ENCODE assay signal across 9 mouse cellular contexts in the genomic region with DNA sequence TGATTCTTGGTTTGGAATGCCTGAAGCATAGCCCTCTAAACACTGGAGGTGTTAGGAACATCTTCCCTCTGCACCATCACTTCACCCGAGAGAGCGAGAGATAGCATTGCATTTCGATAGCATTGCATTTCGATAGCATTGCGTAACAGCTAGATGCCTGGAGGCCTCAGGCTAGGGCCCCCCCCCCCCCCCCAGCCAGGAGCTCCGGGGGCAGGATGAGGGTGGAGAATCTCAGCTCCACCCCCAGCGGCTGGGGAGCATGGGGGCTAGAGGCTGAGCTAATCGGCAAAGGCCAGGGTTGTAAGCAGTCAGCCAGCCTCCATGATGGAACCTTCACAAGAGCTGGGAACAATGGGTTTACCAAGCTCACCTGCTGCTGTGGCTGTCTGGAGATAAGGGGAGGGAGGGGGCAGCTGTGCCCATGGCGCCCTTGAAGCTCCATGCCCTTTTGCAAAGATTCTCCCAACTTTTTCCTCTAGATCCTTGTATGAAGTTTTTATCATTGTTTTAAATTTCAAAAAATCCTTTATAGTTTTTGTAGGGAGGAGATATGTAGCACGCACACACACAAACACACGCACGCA. TPM values are rescaled to one million over a fixed set of nuclear protein-coding genes. Genes with fewer than 3 reads are reported as not detected.
DNase-seq lines count a peak whose midpoint lies in the region; ATAC-seq and TF ChIP-seq lines count a peak whose summit lies in the region.
"Had no signal": no experiment of that assay in that cellular context is flagged by ENCODE, and none has a peak within 500 bp of the region (broad histone marks: within the 10 kb centered on the region; RNA-seq: fewer than 3 reads in every experiment).

No protein-coding gene starts in this region.

- no peak for TF ChIP-seq CTCF in kidney, postnatal 0 days (IDR thresholded peaks at IDR 0.05; ENCODE audit: low read depth)

- no peaks in the 10 kb centered on the region for H3K9me3 ChIP-seq in kidney, postnatal 0 days (replicated peaks; ENCODE audit: low read length)
- no peaks in the 10 kb centered on the region for H3K9me3 ChIP-seq in embryonic facial prominence, embryonic 14.5 days (ENCODE audit: control insufficient read depth, low read length)
- H3K9me3 ChIP-seq in limb, embryonic 12.5 days, result no peaks in the 10 kb centered on the region
- no peaks in the 10 kb centered on the region for H3K9me3 ChIP-seq in neural tube, embryonic 13.5 days

- H3K27ac ChIP-seq in kidney, postnatal 0 days, result peak overlapping the region; percentile 79
- no peak overlapping the region; the same call in 1 of the 2 replicates for H3K27ac ChIP-seq in embryonic facial prominence, embryonic 14.5 days (replicated peaks; ENCODE audit: low read depth, low read length)
- H3K27ac ChIP-seq in limb, embryonic 12.5 days, result peak overlapping the region; percentile 53; the same call in 1 of the 2 replicates
- H3K27ac ChIP-seq in neural tube, embryonic 13.5 days (replicated peaks), result peak overlapping the region; percentile 70

- peaks cover 27% of the 10 kb centered on the region for H3K4me1 ChIP-seq in kidney, postnatal 0 days (replicated peaks; ENCODE audit: insufficient read depth, low read length)
- H3K4me1 ChIP-seq in embryonic facial prominence, embryonic 14.5 days (ENCODE audit: control insufficient read depth, insufficient read depth, low read length), result peaks cover 31% of the 10 kb centered on the region
- peaks cover 33% of the 10 kb centered on the region for H3K4me1 ChIP-seq in limb, embryonic 12.5 days (replicated peaks)
- peaks cover 88% of the 10 kb centered on the region for H3K4me1 ChIP-seq in neural tube, embryonic 13.5 days (replicated peaks)

- no peaks in the 10 kb centered on the region for H3K27me3 ChIP-seq in kidney, postnatal 0 days (ENCODE audit: insufficient read depth, low read length)
- H3K27me3 ChIP-seq in embryonic facial prominence, embryonic 14.5 days (replicated peaks; ENCODE audit: control insufficient read depth, insufficient read depth, low read length), result no peaks in the 10 kb centered on the region
- no peaks in the 10 kb centered on the region for H3K27me3 ChIP-seq in limb, embryonic 12.5 days
- no peaks in the 10 kb centered on the region for H3K27me3 ChIP-seq in neural tube, embryonic 13.5 days

- DNase-seq in kidney, postnatal 0 days (ENCODE audit: low spot score), result no peak
- no peak for DNase-seq in kidney, adult 8-10 months
- DNase-seq in embryonic facial prominence, embryonic 14.5 days (ENCODE audit: low spot score), result peak; percentile 46
- no peak for DNase-seq in cerebellum, adult 9-11 months
- no peak for DNase-seq in gastrocnemius, postnatal 14 days
- DNase-seq in layer of hippocampus, postnatal 10 days (ENCODE audit: low spot score in 2 of 2), result no peak
- DNase-seq: spleen, adult 18-20 months had no signal

- intact Hi-C loops in gastrocnemius, postnatal 14 days (cut with DNase I; ENCODE audit: low total_unique reads), result no loop called here

- ATAC-seq in kidney, postnatal 0 days (replicated peaks; ENCODE audit: low FRiP score, low read depth), result peak; percentile 30; the same call in 1 of the 2 replicates
- ATAC-seq in embryonic facial prominence, embryonic 14.5 days (ENCODE audit: low read depth), result no peak
- ATAC-seq in limb, embryonic 12.5 days (ENCODE audit: insufficient number of reproducible peaks, insufficient read depth, low FRiP score, low TSS enrichment, low read depth), result no peak; the same call in 1 of the 2 replicates
- no peak for ATAC-seq in neural tube, embryonic 13.5 days (ENCODE audit: low read depth)

- H3K36me3 ChIP-seq in kidney, postnatal 0 days (ENCODE audit: insufficient read depth, low read length), result no peaks in the 10 kb centered on the region
- H3K36me3 ChIP-seq in embryonic facial prominence, embryonic 14.5 days (ENCODE audit: control insufficient read depth, insufficient read depth, low read length), result no peaks in the 10 kb centered on the region
- no peaks in the 10 kb centered on the region for H3K36me3 ChIP-seq in limb, embryonic 12.5 days
- H3K36me3 ChIP-seq in neural tube, embryonic 13.5 days, result no peaks in the 10 kb centered on the region

- H3K9ac ChIP-seq in kidney, postnatal 0 days (ENCODE audit: low read depth, low read length), result no peak overlapping the region
- no peak overlapping the region; the same call in 1 of the 2 replicates for H3K9ac ChIP-seq in embryonic facial prominence, embryonic 14.5 days (ENCODE audit: low read depth, low read length)
- H3K9ac ChIP-seq in limb, embryonic 12.5 days (replicated peaks), result no peak overlapping the region
- H3K9ac ChIP-seq in neural tube, embryonic 13.5 days, result no peak overlapping the region

- no peak overlapping the region for H3K4me3 ChIP-seq in kidney, postnatal 0 days (replicated peaks; ENCODE audit: low read depth, low read length)
- no peak overlapping the region for H3K4me3 ChIP-seq in embryonic facial prominence, embryonic 14.5 days (ENCODE audit: low read depth, low read length)
- H3K4me3 ChIP-seq in limb, embryonic 12.5 days (replicated peaks), result no peak overlapping the region
- H3K4me3 ChIP-seq in neural tube, embryonic 13.5 days, result no peak overlapping the region

- H3K4me2 ChIP-seq in kidney, postnatal 0 days (ENCODE audit: low read length), result 0 out of 2 replicates have a peak overlapping the region, but pooled peaks have one; percentile 30
- H3K4me2 ChIP-seq in embryonic facial prominence, embryonic 14.5 days (ENCODE audit: low read depth, low read length), result no peak overlapping the region
- H3K4me2 ChIP-seq in limb, embryonic 12.5 days, result peak overlapping the region; percentile 34; the same call in 1 of the 2 replicates
- peak overlapping the region; percentile 25; the same call in 1 of the 2 replicates for H3K4me2 ChIP-seq in neural tube, embryonic 13.5 days

- WGBS in kidney, postnatal 0 days, result 37% methylated on average over 12 of the region's 12 CpGs
- 45% methylated on average over 11 of the region's 12 CpGs for WGBS in embryonic facial prominence, embryonic 14.5 days
- WGBS in limb, embryonic 12.5 days, result 54% methylated on average over 12 of the region's 12 CpGs
- 40% methylated on average over 12 of the region's 12 CpGs for WGBS in neural tube, embryonic 13.5 days

RNA-seq across cellular contexts. Expression of a gene that starts 8.2 kb away (rescaled TPM):
- polyA plus RNA-seq in kidney, postnatal 0 days (2015; fragmentation: Nextera tagmentation; extraction: Ambion mirVana), result 19.1 and 19.7 TPM in 2 replicates
- 24.7 and 28.0 TPM in 2 replicates for polyA plus RNA-seq in embryonic facial prominence, embryonic 14.5 days (2014; fragmentation: Nextera tagmentation; extraction: Ambion mirVana)
- 15.4 and 16.6 TPM in 2 replicates for polyA plus RNA-seq in limb, embryonic 12.5 days (2016; fragmentation: Nextera tagmentation; extraction: Ambion mirVana)
- polyA plus RNA-seq in neural tube, embryonic 13.5 days (2015; fragmentation: Nextera tagmentation; extraction: Ambion mirVana), result 92.2 and 99.6 TPM in 2 replicates
- total RNA-seq in gastrocnemius, postnatal 14 days (2021), result 10 to 100 TPM; 11.0 to 14.5 TPM
- 100 to 1,000 TPM; 100 to 113 TPM for total RNA-seq in layer of hippocampus, postnatal 10 days (2021)
